Mouse (Mus musculus) heart, adult 2 months (tissue): ENCODE results near the gene 6030445D17Rik. TPM values are rescaled to one million over a fixed set of nuclear protein-coding genes. Genes with fewer than 3 reads are reported as not detected.
A peak's percentile ranks its signal among the peaks of the same experiment; 100 is the strongest.

ENCODE experiments used
- DNase-seq, 2 experiments: peaks; one replicate each; pipeline ENCODE4 v3.0.0; 2021
- H3K27ac ChIP-seq: fragments of 200-600 bp; 2 replicates; pipeline ENCODE4 v1.8.1; 2022
- H3K27me3 ChIP-seq: fragments of 200-500 bp; 2 replicates; pipeline ENCODE4 v1.6.1; 2012; ENCODE audit warnings: mild to moderate bottlenecking, low read length, inconsistent platforms, mixed read lengths; ENCODE audit not compliant: control insufficient read depth, insufficient read depth
- H3K36me3 ChIP-seq: fragments of 200-500 bp; 2 replicates; pipeline ENCODE4 v1.6.1; 2012; ENCODE audit warnings: low read length, inconsistent platforms; ENCODE audit not compliant: control insufficient read depth, insufficient read depth
- H3K4me1 ChIP-seq: fragments of 200-500 bp; 2 replicates; pipeline ENCODE4 v1.6.1; 2011; ENCODE audit warnings: low read length; ENCODE audit not compliant: control insufficient read depth, insufficient read depth
- H3K4me3 ChIP-seq: fragments of 200-600 bp; 2 replicates; pipeline ENCODE4 v1.8.1; 2022
- H3K79me2 ChIP-seq: fragments of 200-500 bp; replicated peaks from 2 replicates; pipeline ENCODE4 v1.6.1; 2012; ENCODE audit warnings: mild to moderate bottlenecking, inconsistent platforms, low read length, moderate library complexity, mixed read lengths; ENCODE audit not compliant: control insufficient read depth, insufficient read depth
- H3K9ac ChIP-seq: fragments of 200-500 bp; 2 replicates; pipeline ENCODE4 v1.6.1; 2012; ENCODE audit warnings: low read depth, mild to moderate bottlenecking, control low read depth, inconsistent platforms, low read length, mixed read lengths
- CTCF ChIP-seq: fragments of 200-600 bp; IDR thresholded peaks from 2 replicates; pipeline ENCODE4 v1.8.1; 2022; ENCODE audit warnings: antibody characterized with exemption, mild to moderate bottlenecking, moderate library complexity
- EP300 ChIP-seq: fragments of 200-500 bp; IDR thresholded peaks from 2 replicates; pipeline ENCODE4 v1.6.1; 2011; ENCODE audit warnings: low read depth, low read length, control low read depth; ENCODE audit not compliant: insufficient read depth
- POLR2A ChIP-seq: fragments of 200-500 bp; IDR thresholded peaks from 2 replicates; pipeline ENCODE4 v1.6.1; 2011; ENCODE audit warnings: mild to moderate bottlenecking, low read depth, low read length, control low read depth; ENCODE audit not compliant: insufficient read depth
- WGBS: fragments of 180-500 bp; shearing (Covaris S2); methylation state at CpG from one replicate; pipeline ENCODE4 v1.1.7; 2018; 5-methylcytosine and 5-hydroxymethylcytosine counted together
- intact Hi-C: fragments of 180-260 bp; cut with DNase I; formaldehyde crosslinking; loops from one replicate; pipeline ENCODE4 v1.15.1; 2025
- polyA plus RNA-seq: library from polyadenylated mRNA; depleted of rRNA; stranded (reverse); fragments of >200 nt; gene quantifications from 2 replicates; pipeline ENCODE4 v1.2.3, GENCODE M21; 2012
- total RNA-seq, 2 experiments: library from RNA; stranded (reverse); gene quantifications; 2 replicates each; pipeline ENCODE4 v1.2.3; 2021

The 6030445D17Rik gene
- total and polyA plus RNA-seq, 3 experiments: 0.27 to 0.45 (median 0.31) TPM

GRCm38 (mm10) chr4:136454850-136455260 is 7.2 kb upstream of the 6030445D17Rik start:
- DNase-seq: peak; percentile 71 to 88
- Histone ChIP-seq H3K79me2 (no peaks in the 10 kb centered on the region), H3K4me1 (peaks cover 1% of the 10 kb centered on the region), H3K27ac (peak overlapping the region; percentile 19), H3K4me3 (peak overlapping the region; percentile 38), H3K9ac (peak overlapping the region; percentile 47), H3K36me3 (no peaks in the 10 kb centered on the region), H3K27me3 (no peaks in the 10 kb centered on the region)
- peak; percentile 95 for TF ChIP-seq CTCF
- peak; percentile 91 for TF ChIP-seq EP300
- TF ChIP-seq POLR2A: no peak
- intact Hi-C loops: loop anchor here (1.0 to 5.0 kb wide), 3 partner anchors 71 to 166 kb away; partner anchors contain the start of gene Kdm1a
- 1% methylated on average over 10 of the region's 10 CpGs for WGBS

GRCm38 (mm10) chr4:136456516-136457218 is 5.4 kb upstream of the 6030445D17Rik start:
- DNase-seq: no peak
- 91% methylated on average over 6 of the region's 6 CpGs for WGBS
- Histone ChIP-seq H3K27ac (no peak overlapping the region), H3K79me2 (no peaks in the 10 kb centered on the region), H3K27me3 (no peaks in the 10 kb centered on the region), H3K4me3 (no peak overlapping the region), H3K4me1 (peaks cover 2% of the 10 kb centered on the region), H3K9ac (no peak overlapping the region), H3K36me3 (no peaks in the 10 kb centered on the region)
- TF ChIP-seq CTCF (no peak), POLR2A (no peak), EP300 (no peak)
- intact Hi-C loops: loop anchor here (5.0 kb wide), 1 partner anchor 146 kb away; the partner anchor contains the start of gene Kdm1a

GRCm38 (mm10) chr4:136458276-136458675 is 3.8 kb upstream of the 6030445D17Rik start:
- Histone ChIP-seq H3K27ac (no peak overlapping the region), H3K4me3 (no peak overlapping the region), H3K36me3 (no peaks in the 10 kb centered on the region), H3K27me3 (no peaks in the 10 kb centered on the region), H3K9ac (no peak overlapping the region), H3K4me1 (peaks cover 7% of the 10 kb centered on the region), H3K79me2 (no peaks in the 10 kb centered on the region)
- intact Hi-C loops: loop anchor here (5.0 kb wide), 1 partner anchor 144 kb away; the partner anchor contains the start of gene Kdm1a
- DNase-seq: no peak
- 63% methylated on average over 7 of the region's 7 CpGs for WGBS
- TF ChIP-seq EP300 (no peak), CTCF (no peak), POLR2A (no peak)

- 58% methylated on average over 12 of the region's 12 CpGs for WGBS
- intact Hi-C loops: loop anchor here (5.0 kb wide), 1 partner anchor 143 kb away; the partner anchor contains the start of gene Kdm1a
Measured at GRCm38 (mm10) chr4:136459210-136459609, 2.8 kb upstream of the 6030445D17Rik start.

GRCm38 (mm10) chr4:136461206-136461605 is 844 bp upstream of the 6030445D17Rik start:
- Histone ChIP-seq H3K27ac (peak overlapping the region; percentile 97), H3K36me3 (peaks cover 3% of the 10 kb centered on the region; the same call in 1 of the 2 replicates), H3K4me1 (peaks cover 19% of the 10 kb centered on the region), H3K4me3 (no peak overlapping the region), H3K79me2 (no peaks in the 10 kb centered on the region), H3K27me3 (no peaks in the 10 kb centered on the region), H3K9ac (no peak overlapping the region)
- WGBS: 83% methylated on average over 4 of the region's 4 CpGs
- TF ChIP-seq CTCF (no peak), POLR2A (no peak), EP300 (no peak)
- intact Hi-C loops: loop anchor here (5.0 to 10.0 kb wide), 2 partner anchors 176 to 319 kb away; partner anchors contain the start of genes Id3 and Zfp46
- no peak for DNase-seq

More at GRCm38 (mm10) chr4:136459210-136459609, 2.8 kb upstream of the 6030445D17Rik start:
- Histone ChIP-seq H3K27me3 (no peaks in the 10 kb centered on the region), H3K4me3 (no peak overlapping the region), H3K27ac (peak overlapping the region; percentile 43), H3K36me3 (no peaks in the 10 kb centered on the region), H3K9ac (no peak overlapping the region), H3K4me1 (peaks cover 11% of the 10 kb centered on the region), H3K79me2 (no peaks in the 10 kb centered on the region)
- no peak for TF ChIP-seq EP300
- no peak for TF ChIP-seq CTCF
- TF ChIP-seq POLR2A: no peak
- no peak for DNase-seq

- peak overlapping the region; percentile 97 for H3K27ac ChIP-seq
- 30% methylated on average over 6 of the region's 6 CpGs for WGBS
- DNase-seq: no peak
- peaks cover 21% of the 10 kb centered on the region for H3K4me1 ChIP-seq
- H3K79me2 ChIP-seq: no peaks in the 10 kb centered on the region
- H3K9ac ChIP-seq: peak overlapping the region; percentile 97
- TF ChIP-seq EP300 (no peak), CTCF (no peak), POLR2A (no peak)
- H3K4me3 ChIP-seq: peak overlapping the region; percentile 81
- peaks cover 3% of the 10 kb centered on the region; the same call in 1 of the 2 replicates for H3K36me3 ChIP-seq
- intact Hi-C loops: loop anchor here (5.0 to 10.0 kb wide), 2 partner anchors 177 to 319 kb away; partner anchors contain the start of genes Id3 and Zfp46
- H3K27me3 ChIP-seq: no peaks in the 10 kb centered on the region
Measured at GRCm38 (mm10) chr4:136461761-136462085, 327 bp upstream of the 6030445D17Rik start.
